Mouse (Mus musculus): ENCODE measurements around the gene Actr5.

GRCm38 (mm10) chr2:158625231-158625630 lies 543 bp downstream of the Actr5 start:
- no peak for TF ChIP-seq CTCF (IDR thresholded peaks at IDR 0.05; ENCODE audit: low read depth)
- no peak for TF ChIP-seq EP300 (optimal IDR thresholded peaks at IDR 0.05)

All from stomach, postnatal 0 days (tissue).